Mouse (Mus musculus): Measurements from ENCODE around the gene Trabd2b.

DNA sequence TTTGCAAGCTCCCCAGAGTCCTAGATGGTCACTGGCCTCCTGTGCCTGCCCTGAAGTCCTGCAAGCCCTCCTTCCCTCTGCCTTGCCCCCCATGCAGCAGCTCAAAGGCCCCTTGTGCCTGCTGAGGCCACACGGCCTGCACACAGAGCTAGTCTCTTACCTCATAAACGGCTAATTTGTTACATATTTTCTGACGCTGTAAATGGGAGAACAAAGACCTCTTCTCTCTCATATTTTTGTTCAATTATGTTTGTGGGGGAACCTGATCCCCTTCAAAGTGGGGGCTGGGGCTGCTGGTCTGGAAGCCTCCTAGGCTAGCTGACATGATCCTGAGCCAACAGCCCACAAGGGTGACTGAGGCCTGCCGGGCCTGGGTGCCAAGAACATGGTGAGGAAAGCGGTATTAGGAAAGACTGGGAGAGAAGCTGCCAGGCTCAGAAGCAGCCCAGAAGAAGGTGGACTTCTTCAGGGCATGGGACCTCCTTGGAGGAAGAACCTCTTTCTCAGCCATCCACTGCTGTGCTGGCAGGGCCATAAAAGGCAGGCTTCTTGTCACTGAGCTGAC is 157.7 kb downstream of the Trabd2b start:
- TF ChIP-seq CTCF (IDR thresholded peaks at IDR 0.05; ENCODE audit: control insufficient read depth, insufficient read depth, insufficient replicate concordance, low read depth, low read length) (no peak), POLR2A (IDR thresholded peaks at IDR 0.05; ENCODE audit: control insufficient read depth, low read depth, low read length) (no peak)

All from testis, adult 2 months (tissue).